Comparison of ENCODE assay signal across 24 mouse cellular contexts in the genomic region with DNA sequence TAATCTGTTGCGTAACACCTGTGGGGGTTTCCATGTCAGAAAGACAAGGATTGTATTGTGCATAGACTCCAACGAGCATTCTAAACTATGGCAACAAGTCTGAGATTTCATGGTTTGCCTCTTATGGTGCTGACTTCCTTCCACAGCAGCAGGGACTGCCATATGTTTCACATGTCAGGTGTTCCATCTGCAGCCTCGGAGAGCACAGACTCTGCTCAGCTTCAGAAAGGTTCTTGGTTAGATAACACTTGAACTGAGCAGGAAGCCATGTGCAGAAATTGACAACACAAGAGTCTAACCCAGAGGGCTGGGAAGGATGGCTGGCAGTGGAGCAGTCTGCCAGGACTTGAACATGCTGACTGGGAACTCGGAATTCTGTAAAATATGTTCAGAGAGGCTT.
DNase-seq lines count a peak whose midpoint lies in the region; ATAC-seq and TF ChIP-seq lines count a peak whose summit lies in the region.
"Had no signal": no experiment of that assay in that cellular context is flagged by ENCODE, and none has a peak within 500 bp of the region (broad histone marks: within the 10 kb centered on the region; RNA-seq: fewer than 3 reads in every experiment).

No protein-coding gene starts in this region.

- H3K4me1 ChIP-seq in hindbrain, embryonic 16.5 days (ENCODE audit: control insufficient read depth, insufficient read depth, low read depth, low read length), result no peaks in the 10 kb centered on the region
- no peaks in the 10 kb centered on the region for H3K4me1 ChIP-seq in hindbrain, postnatal 0 days (ENCODE audit: insufficient read depth, low read length)
- H3K4me1 ChIP-seq: forebrain, embryonic 13.5 days; heart, embryonic 13.5 days; kidney, embryonic 15.5 days; limb, embryonic 10.5 days; limb, embryonic 15.5 days; liver, embryonic 13.5 days; megakaryocyte, embryonic 14.5 days; midbrain, embryonic 12.5 days; neural tube, embryonic 13.5 days had no signal

- H3K27me3 ChIP-seq in hindbrain, embryonic 16.5 days (replicated peaks; ENCODE audit: control insufficient read depth, insufficient read depth, low read length), result no peaks in the 10 kb centered on the region
- no peaks in the 10 kb centered on the region for H3K27me3 ChIP-seq in hindbrain, postnatal 0 days (ENCODE audit: insufficient read depth, low read length)
- H3K27me3 ChIP-seq: forebrain, embryonic 13.5 days; heart, embryonic 13.5 days; kidney, embryonic 15.5 days; limb, embryonic 15.5 days; liver, embryonic 13.5 days; megakaryocyte, embryonic 14.5 days; midbrain, embryonic 12.5 days; neural tube, embryonic 13.5 days had no signal

- no peak overlapping the region for H3K4me3 ChIP-seq in hindbrain, embryonic 16.5 days (ENCODE audit: low read length)
- H3K4me3 ChIP-seq in hindbrain, postnatal 0 days (ENCODE audit: low read length), result no peak overlapping the region
- H3K4me3 ChIP-seq: forebrain, embryonic 13.5 days; heart, embryonic 13.5 days; kidney, embryonic 15.5 days; limb, embryonic 10.5 days; limb, embryonic 15.5 days; liver, embryonic 13.5 days; megakaryocyte, embryonic 14.5 days; midbrain, embryonic 12.5 days; neural tube, embryonic 13.5 days had no signal

- H3K9ac ChIP-seq in hindbrain, embryonic 16.5 days (ENCODE audit: low read depth, low read length), result no peak overlapping the region
- no peak overlapping the region for H3K9ac ChIP-seq in hindbrain, postnatal 0 days (replicated peaks; ENCODE audit: low read length)
- H3K9ac ChIP-seq: forebrain, embryonic 13.5 days; heart, embryonic 13.5 days; hindbrain, embryonic 14.5 days; kidney, embryonic 15.5 days; limb, embryonic 15.5 days; liver, embryonic 13.5 days; midbrain, embryonic 12.5 days; neural tube, embryonic 13.5 days had no signal

- no peak overlapping the region for H3K27ac ChIP-seq in hindbrain, embryonic 16.5 days (ENCODE audit: low read depth, low read length)
- no peak overlapping the region for H3K27ac ChIP-seq in hindbrain, postnatal 0 days
- H3K27ac ChIP-seq: forebrain, embryonic 13.5 days; heart, embryonic 13.5 days; hindbrain, embryonic 14.5 days; kidney, embryonic 15.5 days; limb, embryonic 10.5 days; limb, embryonic 15.5 days; liver, embryonic 13.5 days; midbrain, embryonic 12.5 days; neural tube, embryonic 13.5 days had no signal

- ATAC-seq in hindbrain, embryonic 16.5 days, result 0 out of 2 replicates have a peak, but pooled peaks have one; percentile 37
- no peak for ATAC-seq in hindbrain, postnatal 0 days
- ATAC-seq: forebrain, embryonic 13.5 days; lung, postnatal 0 days had no signal

- WGBS in hindbrain, embryonic 16.5 days, result 76% methylated on average over 4 of the region's 4 CpGs
- WGBS in hindbrain, postnatal 0 days, result 61% methylated on average over 4 of the region's 4 CpGs

- peaks cover 8% of the 10 kb centered on the region for H3K36me3 ChIP-seq in hindbrain, embryonic 16.5 days (ENCODE audit: control insufficient read depth, insufficient read depth, low read length)
- no peaks in the 10 kb centered on the region for H3K36me3 ChIP-seq in hindbrain, postnatal 0 days (ENCODE audit: insufficient read depth, low read length)
- H3K36me3 ChIP-seq: heart, embryonic 13.5 days; kidney, embryonic 15.5 days; limb, embryonic 10.5 days; limb, embryonic 15.5 days; liver, embryonic 13.5 days; midbrain, embryonic 12.5 days had no signal

- no peak for TF ChIP-seq CTCF in hindbrain, postnatal 0 days (IDR thresholded peaks at IDR 0.05; ENCODE audit: low read depth)

- H3K9me3 ChIP-seq in hindbrain, embryonic 16.5 days (ENCODE audit: control insufficient read depth, low read length), result no peaks in the 10 kb centered on the region
- no peaks in the 10 kb centered on the region for H3K9me3 ChIP-seq in hindbrain, postnatal 0 days (ENCODE audit: low read length)
- H3K9me3 ChIP-seq: forebrain, embryonic 13.5 days; heart, embryonic 13.5 days; kidney, embryonic 15.5 days; limb, embryonic 10.5 days; limb, embryonic 15.5 days; liver, embryonic 13.5 days; megakaryocyte, embryonic 14.5 days; midbrain, embryonic 12.5 days; neural tube, embryonic 13.5 days had no signal

- peak; percentile 14 to 22 for DNase-seq in cerebellum, adult 18-20 months
- no peak for DNase-seq in cerebellum, postnatal 10 days
- no peak for DNase-seq in hindbrain, postnatal 0 days (ENCODE audit: low spot score)
- DNase-seq in right cerebral cortex, adult 18-20 months, result peak; percentile 36
- no peak for DNase-seq in right cerebral cortex, postnatal 25 days
- DNase-seq in adrenal gland, postnatal 10 days, result no peak
- DNase-seq: adrenal gland, adult 2 months; heart, postnatal 10 days; kidney, adult 18-20 months; kidney, postnatal 36 days; liver, embryonic 13.5 days; lung, adult 18-20 months; lung, postnatal 4 days had no signal

- H3K4me2 ChIP-seq in hindbrain, embryonic 16.5 days (ENCODE audit: low read length), result no peak overlapping the region
- no peak overlapping the region for H3K4me2 ChIP-seq in hindbrain, postnatal 0 days (ENCODE audit: low read depth, low read length)
- H3K4me2 ChIP-seq: forebrain, embryonic 13.5 days; heart, embryonic 13.5 days; hindbrain, embryonic 14.5 days; kidney, embryonic 15.5 days; limb, embryonic 15.5 days; liver, embryonic 13.5 days; midbrain, embryonic 12.5 days; neural tube, embryonic 13.5 days had no signal

Comparison
In these comparisons a context has a peak if more than half of its experiments do, and no peak if none do; other contexts are left out.
1. DNase-seq: peak in cerebellum, adult 18-20 months (2 of 2) and right cerebral cortex, adult 18-20 months (single experiment); none in cerebellum, postnatal 10 days (0 of 2), hindbrain, postnatal 0 days (single experiment), right cerebral cortex, postnatal 25 days (single experiment) and adrenal gland, postnatal 10 days (single experiment).